Mouse (Mus musculus) small intestine, adult 2 months (tissue): ENCODE results near the gene Fcnb. TPM values are rescaled to one million over a fixed set of nuclear protein-coding genes. Genes with fewer than 3 reads are reported as not detected.

Experiments
- H3K27ac ChIP-seq: fragments of 200-500 bp; 2 replicates; pipeline ENCODE4 v1.5.1; 2012; ENCODE audit warnings: low read depth, low read length, control low read depth, inconsistent platforms; ENCODE audit not compliant: insufficient read depth
- H3K27me3 ChIP-seq: fragments of 200-500 bp; 2 replicates; pipeline ENCODE4 v1.6.1; 2012; ENCODE audit warnings: mild to moderate bottlenecking, moderate library complexity, low read length, inconsistent platforms; ENCODE audit not compliant: control insufficient read depth, insufficient read depth
- H3K36me3 ChIP-seq: fragments of 200-500 bp; 2 replicates; pipeline ENCODE4 v1.6.1; 2012; ENCODE audit warnings: mild to moderate bottlenecking, low read length, control low read depth, inconsistent platforms; ENCODE audit not compliant: control insufficient read depth, insufficient read depth
- H3K4me1 ChIP-seq: fragments of 200-500 bp; 2 replicates; pipeline ENCODE4 v1.6.1; 2012; ENCODE audit warnings: low read length, inconsistent platforms, mixed read lengths; ENCODE audit not compliant: control insufficient read depth, insufficient read depth, insufficient read length
- H3K4me3 ChIP-seq: fragments of 200-500 bp; 2 replicates; pipeline ENCODE4 v1.5.1; 2012; ENCODE audit warnings: low read depth, mild to moderate bottlenecking, control low read depth, inconsistent platforms, low read length, moderate library complexity
- CTCF ChIP-seq: fragments of 200-500 bp; IDR thresholded peaks from 2 replicates; pipeline ENCODE4 v1.5.1; 2012; ENCODE audit warnings: low read depth, mild to moderate bottlenecking, control low read depth, inconsistent platforms, low read length, moderate library complexity, mixed read lengths; ENCODE audit not compliant: insufficient replicate concordance, insufficient read length; ENCODE audit errors: extremely low read depth
- POLR2A ChIP-seq: fragments of 200-500 bp; IDR thresholded peaks from 2 replicates; pipeline ENCODE4 v1.6.1; 2012; ENCODE audit warnings: low read depth, mild to moderate bottlenecking, control low read depth, inconsistent platforms, low read length, moderate library complexity
- WGBS: fragments of 180-500 bp; shearing (Covaris S2); methylation state at CpG from one replicate; pipeline ENCODE4 v1.1.7; 2018; 5-methylcytosine and 5-hydroxymethylcytosine counted together
- polyA plus RNA-seq: library from polyadenylated mRNA; depleted of rRNA; stranded (reverse); fragments of >200 nt; gene quantifications from 2 replicates; pipeline ENCODE4 v1.2.3, GENCODE M21; 2012

The Fcnb gene
- polyA plus RNA-seq, 1 experiment: not detected

GRCm38 (mm10) chr2:28098547-28099505, 14.1 kb upstream of the Fcnb start:
- Histone ChIP-seq H3K27ac (no peak overlapping the region), H3K4me1 (no peaks in the 10 kb centered on the region), H3K4me3 (no peak overlapping the region), H3K36me3 (no peaks in the 10 kb centered on the region), H3K27me3 (peaks cover 5% of the 10 kb centered on the region; the same call in 1 of the 2 replicates)
- WGBS: 16% methylated on average over 24 of the region's 24 CpGs
- TF ChIP-seq POLR2A (no peak), CTCF (no peak)

- no peaks in the 10 kb centered on the region for H3K36me3 ChIP-seq
- WGBS: 62% methylated on average over 6 of the region's 6 CpGs
These were observed 12.1 kb upstream of the Fcnb start for GRCm38 (mm10) chr2:28096751-28097309.

GRCm38 (mm10) chr2:28092099-28092498, 7.4 kb upstream of the Fcnb start:
- Histone ChIP-seq H3K36me3 (no peaks in the 10 kb centered on the region), H3K4me1 (no peaks in the 10 kb centered on the region), H3K27me3 (no peaks in the 10 kb centered on the region), H3K4me3 (no peak overlapping the region), H3K27ac (no peak overlapping the region)
- 68% methylated on average over 8 of the region's 8 CpGs for WGBS
- no peak for TF ChIP-seq POLR2A
- no peak for TF ChIP-seq CTCF

More at GRCm38 (mm10) chr2:28096751-28097309, 12.1 kb upstream of the Fcnb start:
- Histone ChIP-seq H3K4me1 (no peaks in the 10 kb centered on the region), H3K27me3 (peaks cover 5% of the 10 kb centered on the region; the same call in 1 of the 2 replicates), H3K4me3 (no peak overlapping the region), H3K27ac (no peak overlapping the region)
- no peak for TF ChIP-seq POLR2A
- no peak for TF ChIP-seq CTCF

GRCm38 (mm10) chr2:28091042-28091441, 6.4 kb upstream of the Fcnb start:
- Histone ChIP-seq H3K4me3 (no peak overlapping the region), H3K27ac (no peak overlapping the region), H3K4me1 (no peaks in the 10 kb centered on the region), H3K27me3 (no peaks in the 10 kb centered on the region), H3K36me3 (no peaks in the 10 kb centered on the region)
- no peak for TF ChIP-seq POLR2A
- TF ChIP-seq CTCF: no peak
- 85% methylated on average over 6 of the region's 6 CpGs for WGBS

GRCm38 (mm10) chr2:28090299-28091008, 5.8 kb upstream of the Fcnb start:
- WGBS: 62% methylated on average over 7 of the region's 7 CpGs
- TF ChIP-seq CTCF (no peak), POLR2A (no peak)
- Histone ChIP-seq H3K36me3 (no peaks in the 10 kb centered on the region), H3K27ac (no peak overlapping the region), H3K4me3 (no peak overlapping the region), H3K27me3 (no peaks in the 10 kb centered on the region), H3K4me1 (no peaks in the 10 kb centered on the region)

- Histone ChIP-seq H3K27me3 (no peaks in the 10 kb centered on the region), H3K4me1 (no peaks in the 10 kb centered on the region), H3K27ac (no peak overlapping the region), H3K36me3 (no peaks in the 10 kb centered on the region), H3K4me3 (no peak overlapping the region)
- WGBS: 70% methylated on average over 5 of the region's 5 CpGs
- no peak for TF ChIP-seq POLR2A
- no peak for TF ChIP-seq CTCF
These were observed 4.4 kb upstream of the Fcnb start for GRCm38 (mm10) chr2:28089095-28089494.
